Comparison of ENCODE assay signal across 8 mouse cellular contexts in genomic region chr1:93235576-93236544, GRCm38 (mm10). TPM values are rescaled to one million over a fixed set of nuclear protein-coding genes. Genes with fewer than 3 reads are reported as not detected.
DNase-seq lines count a peak whose midpoint lies in the region; ATAC-seq and TF ChIP-seq lines count a peak whose summit lies in the region.

TSS of gene Sned1 (plus strand) at chr1:93235841.

- peaks cover 52% of the 10 kb centered on the region for H3K4me1 ChIP-seq in embryonic facial prominence, embryonic 10.5 days
- H3K4me1 ChIP-seq in intestine, postnatal 0 days (replicated peaks; ENCODE audit: control insufficient read depth, insufficient read depth, low read length): peaks cover 5% of the 10 kb centered on the region; the same call in 1 of the 2 replicates

- no peak for TF ChIP-seq CTCF in intestine, postnatal 0 days (IDR thresholded peaks at IDR 0.05; ENCODE audit: low read depth)

- WGBS in embryonic facial prominence, embryonic 10.5 days: 1% methylated on average over 100 of the region's 100 CpGs
- WGBS in intestine, postnatal 0 days: under 1% methylated on average over 98 of the region's 100 CpGs

- H3K36me3 ChIP-seq in embryonic facial prominence, embryonic 10.5 days (replicated peaks): no peaks in the 10 kb centered on the region
- no peaks in the 10 kb centered on the region for H3K36me3 ChIP-seq in intestine, postnatal 0 days (ENCODE audit: control insufficient read depth, insufficient read depth)

- intact Hi-C loops in left cerebral cortex, postnatal 25 days (cut with DNase I): loop anchor here (2.0 kb wide), 1 partner anchor 61 kb away; no protein-coding TSS in a partner anchor

- peak within 1 kb of the TSS; percentile 81 for H3K27ac ChIP-seq in embryonic facial prominence, embryonic 10.5 days (replicated peaks)
- no peak within 1 kb of the TSS for H3K27ac ChIP-seq in intestine, postnatal 0 days (ENCODE audit: low read depth, low read length)

- no peaks in the 10 kb centered on the region for H3K9me3 ChIP-seq in embryonic facial prominence, embryonic 10.5 days
- H3K9me3 ChIP-seq in intestine, postnatal 0 days (ENCODE audit: control insufficient read depth): no peaks in the 10 kb centered on the region

- peak; percentile 77 for ATAC-seq in granulocyte monocyte progenitor cell, adult 5-6 weeks (replicated peaks; ENCODE audit: poor library complexity, severe bottlenecking)
- ATAC-seq in intestine, postnatal 0 days: peak; percentile 63

- peak within 1 kb of the TSS; percentile 73 for H3K4me3 ChIP-seq in embryonic facial prominence, embryonic 10.5 days
- H3K4me3 ChIP-seq in intestine, postnatal 0 days (ENCODE audit: low read depth, low read length): peak within 1 kb of the TSS; percentile 56

- peak within 1 kb of the TSS; percentile 45; the same call in 1 of the 2 replicates for H3K9ac ChIP-seq in intestine, postnatal 0 days (ENCODE audit: low read depth, low read length)

- peaks cover 53% of the 10 kb centered on the region for H3K27me3 ChIP-seq in embryonic facial prominence, embryonic 10.5 days (replicated peaks; ENCODE audit: low read depth, poor library complexity, severe bottlenecking)
- H3K27me3 ChIP-seq in intestine, postnatal 0 days (replicated peaks; ENCODE audit: control insufficient read depth, insufficient read depth, low read length): peaks cover 12% of the 10 kb centered on the region; the same call in 1 of the 2 replicates

- H3K4me2 ChIP-seq in intestine, postnatal 0 days (replicated peaks; ENCODE audit: low read depth): peak within 1 kb of the TSS; percentile 90

- DNase-seq in adrenal gland, postnatal 4 days (ENCODE audit: low spot score in 2 of 2): peak; percentile 73 to 90
- DNase-seq in embryonic facial prominence, embryonic 10.5 days (ENCODE audit: low spot score): peak; percentile 93
- DNase-seq in left cerebral cortex, postnatal 25 days (ENCODE audit: low spot score in 2 of 2): peak; percentile 61 to 74
- peak; percentile 84 for DNase-seq in mesoderm, embryonic 11.5 days (ENCODE audit: low read depth, low spot score)
- peak; percentile 72 for DNase-seq in right cerebral cortex, postnatal 25 days
- DNase-seq in T-cell, adult 2 months (ENCODE audit: low spot score): no peak

RNA-seq across cellular contexts. Expression of gene Sned1, which starts in this region (rescaled TPM):
- 10 to 100 TPM; 27.0 to 28.8 TPM for total RNA-seq in adrenal gland, postnatal 4 days (2021)
- 6.5 and 9.6 TPM in 2 replicates for polyA plus RNA-seq in embryonic facial prominence, embryonic 10.5 days (2016; fragmentation: Nextera tagmentation; extraction: Ambion mirVana)
- 0.30 and 0.70 TPM in 2 replicates for total RNA-seq in granulocyte monocyte progenitor cell, adult 5-6 weeks (2014; fragmentation: Nextera tagmentation)
- 0.05 and 0.13 TPM in 2 replicates for total RNA-seq in granulocyte monocyte progenitor cell, adult 5-6 weeks (2017)
- polyA plus RNA-seq in intestine, postnatal 0 days (2015; fragmentation: Nextera tagmentation; extraction: Ambion mirVana): 0.81 and 1.0 TPM in 2 replicates
- 1 to 10 TPM; 6.1 to 6.9 TPM for total RNA-seq in left cerebral cortex, postnatal 25 days (2021)

Comparison
In these comparisons a context has a peak if more than half of its experiments do, and no peak if none do; other contexts are left out.
1. RNA of gene Sned1 (total RNA-seq): 27.0 to 28.8 TPM in adrenal gland, postnatal 4 days and 6.1 to 6.9 TPM in left cerebral cortex, postnatal 25 days; 0.05 to 0.70 TPM in granulocyte monocyte progenitor cell, adult 5-6 weeks; every median in the first group is over 4 times any median in the second.
2. Peak in ATAC-seq in granulocyte monocyte progenitor cell, adult 5-6 weeks; RNA of the gene not detected or under 1 TPM.